Mouse (Mus musculus) frontal cortex, postnatal 25 days (tissue): ENCODE results near the gene Zfp78.
A peak's percentile ranks its signal among the peaks of the same experiment; 100 is the strongest.

Source experiments
- DNase-seq, 2 experiments: peaks; one replicate each; pipeline ENCODE4 v3.0.0; 2022; ENCODE audit warnings: low spot score in 2 of 2

Zfp78 gene

DNA sequence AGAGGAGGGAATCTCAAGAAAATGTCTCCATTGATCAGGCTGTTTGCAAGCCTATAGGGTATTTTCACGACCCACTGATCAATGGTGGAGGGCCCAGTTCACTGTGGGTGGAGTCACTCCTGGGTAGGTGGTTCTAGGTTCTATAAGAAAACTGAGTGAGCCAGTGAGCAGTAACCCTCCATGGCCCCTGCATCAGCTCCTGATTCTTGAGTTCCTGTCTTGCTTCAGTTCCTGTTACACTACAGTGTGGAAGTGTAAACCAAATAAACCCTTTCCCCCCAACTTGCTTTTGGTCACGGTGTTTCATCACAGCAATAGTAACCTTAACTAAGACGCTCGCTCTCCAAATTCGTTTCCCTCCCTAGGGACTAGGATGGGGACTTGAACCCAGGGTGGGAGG lies 25.9 kb downstream of the Zfp78 start:
- DNase-seq, result no peak

DNA sequence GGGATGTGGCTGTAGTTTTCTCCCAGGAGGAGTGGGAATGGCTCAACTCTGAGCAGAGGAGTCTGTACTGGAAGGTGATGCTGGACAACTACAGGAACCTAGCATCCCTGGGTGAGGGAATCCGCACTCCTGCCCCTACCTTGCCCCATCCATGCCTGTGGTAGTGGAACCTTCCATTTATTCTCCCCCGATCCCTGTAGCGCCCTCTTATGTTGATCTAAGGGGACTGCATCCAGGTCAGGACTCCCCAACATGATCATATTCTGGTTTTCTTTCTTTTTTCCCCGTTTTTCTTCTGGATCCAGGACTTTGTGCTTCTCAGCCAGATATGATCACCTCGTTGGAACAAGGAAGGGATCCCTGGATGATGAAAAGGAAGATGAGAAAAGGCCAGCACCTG lies 26.4 kb downstream of the Zfp78 start:
- no peak for DNase-seq

DNA sequence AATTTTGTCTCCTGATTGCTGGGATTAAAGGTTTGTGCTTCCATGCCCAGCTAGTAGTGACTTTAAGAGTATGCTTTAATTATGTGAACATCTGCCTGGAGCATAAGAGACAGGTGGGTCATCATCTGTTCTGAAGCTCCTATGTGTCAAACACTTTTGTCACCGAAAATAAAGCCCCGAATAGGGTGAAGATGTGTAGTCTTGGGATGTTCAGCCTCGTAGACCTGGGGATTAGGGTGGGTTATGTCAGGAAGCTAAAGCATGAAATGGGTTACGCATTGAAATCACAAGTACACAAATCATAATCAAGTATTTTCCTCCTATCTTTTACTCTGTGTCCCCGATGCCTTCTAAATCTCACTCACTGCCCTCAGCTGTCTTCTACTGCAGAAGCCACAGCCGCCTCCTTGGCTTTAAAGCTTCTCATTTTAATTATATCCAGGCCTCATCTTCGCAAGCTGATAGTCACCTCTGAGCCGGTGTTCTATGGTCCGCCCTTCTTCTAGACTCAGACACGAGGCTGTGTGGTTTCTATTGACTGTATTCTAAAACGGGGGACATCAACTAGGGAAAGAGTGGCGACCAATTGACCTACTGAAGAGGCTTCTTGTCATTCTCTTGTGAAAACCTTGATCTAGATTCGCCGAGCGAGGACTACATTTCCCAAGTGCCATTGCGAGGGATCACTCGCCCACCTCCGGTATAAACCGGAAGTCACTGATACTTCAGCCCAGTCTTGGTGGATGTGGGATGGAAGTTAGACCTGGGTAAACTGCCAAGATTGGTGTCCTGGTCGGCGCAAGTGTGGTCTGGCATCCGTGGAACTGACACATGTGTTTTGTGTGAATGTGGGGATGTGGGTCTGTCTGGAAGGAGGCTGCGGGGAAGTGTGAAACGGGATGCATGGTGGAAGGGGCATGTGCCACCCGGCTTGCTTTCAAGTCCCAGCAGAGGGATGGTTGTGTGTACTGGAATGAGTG lies 35.2 kb downstream of the Zfp78 start, which contains the start of gene Smim17:
TSS of gene Smim17 (plus strand) at position 720 of the 980 bp plus-strand sequence.
- DNase-seq, result peak; percentile 32 to 58

GRCm38 (mm10) chr7:6410043-6410442 lies 47.0 kb downstream of the Zfp78 start, which contains the start of gene Gm20715:
Gene Gm20715, plus strand, starts transcription at chr7:6410277.
- peak; percentile 65 to 72 for DNase-seq

DNA sequence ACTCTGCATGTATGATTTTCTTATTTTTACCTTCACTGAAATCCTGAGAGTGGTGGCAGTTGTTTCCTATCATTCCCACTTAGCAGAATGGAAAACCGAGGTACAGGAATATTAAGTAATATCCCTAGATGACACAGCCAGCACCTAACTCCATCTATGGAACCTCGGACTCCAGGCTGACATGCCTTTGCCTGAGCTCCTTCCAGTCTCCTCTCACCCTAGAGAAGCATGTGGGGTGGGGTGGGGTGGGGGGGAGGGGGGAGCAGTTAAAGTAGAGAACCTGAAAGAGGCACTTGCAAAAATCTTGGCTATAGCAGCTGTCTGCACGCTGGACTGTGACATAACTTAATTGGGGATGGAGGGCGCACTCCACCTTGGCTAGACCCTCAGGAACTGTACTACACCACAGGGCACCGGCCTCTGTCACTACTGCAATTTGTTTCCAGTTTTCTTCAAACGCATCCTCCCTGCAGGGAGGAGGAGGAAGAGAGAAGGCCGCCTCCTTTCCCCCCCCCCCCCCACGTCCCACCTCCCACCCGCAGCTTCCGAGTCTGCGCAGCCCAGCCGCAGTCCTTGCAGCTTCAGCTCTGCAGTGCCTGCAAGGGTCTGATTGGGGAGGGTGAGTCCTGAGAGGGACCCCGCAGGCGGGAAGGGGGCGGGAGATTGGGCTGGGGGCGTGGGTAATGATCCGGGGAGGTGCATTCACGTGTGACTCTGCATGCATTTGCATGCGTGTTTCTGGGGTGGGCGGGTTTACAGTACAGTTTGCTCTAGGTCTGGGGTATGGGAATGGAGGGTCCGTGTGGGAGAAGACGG lies 51.8 kb downstream of the Zfp78 start:
- DNase-seq, result no peak

- DNase-seq, result no peak
These were observed 52.3 kb downstream of the Zfp78 start for GRCm38 (mm10) chr7:6415442-6415787.

DNA sequence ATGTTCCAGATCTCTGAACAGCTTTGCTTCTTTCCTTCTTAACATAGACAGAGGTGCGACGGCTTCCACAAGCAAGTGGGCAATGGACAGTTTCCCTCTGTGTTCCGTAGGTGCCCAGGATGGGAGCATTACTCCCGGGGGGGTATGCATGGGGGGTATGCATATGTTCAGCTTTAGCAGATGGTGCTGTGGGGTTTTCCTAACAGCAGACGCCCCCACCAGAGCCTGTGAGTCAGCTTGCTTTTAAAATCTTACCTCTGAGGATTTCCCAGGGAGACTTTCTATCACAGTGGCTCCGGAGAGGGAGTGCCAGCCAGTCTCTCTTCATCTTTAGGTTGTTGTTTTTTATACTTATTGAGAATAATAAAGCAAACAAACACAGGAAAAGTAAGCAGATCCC lies 56.8 kb downstream of the Zfp78 start:
- DNase-seq, result no peak

- DNase-seq, result no peak
These were observed 66.3 kb downstream of the Zfp78 start for GRCm38 (mm10) chr7:6429381-6429780.

GRCm38 (mm10) chr7:6430342-6430741 lies 67.3 kb downstream of the Zfp78 start:
- DNase-seq, result peak in 1 of 2 experiments; percentile 11
